Mouse (Mus musculus) testis, adult 2 months (tissue): Measurements from ENCODE around the gene Sgk1. TPM values are rescaled to one million over a fixed set of nuclear protein-coding genes. Genes with fewer than 3 reads are reported as not detected.

Source experiments
- H3K27ac ChIP-seq: fragments of 200-500 bp; 2 replicates; pipeline ENCODE4 v1.5.1; 2012; ENCODE audit warnings: low read depth, low read length; ENCODE audit not compliant: control insufficient read depth, insufficient read depth
- H3K27me3 ChIP-seq: fragments of 200-500 bp; 2 replicates; pipeline ENCODE4 v1.6.1; 2012; ENCODE audit warnings: mild to moderate bottlenecking, low read length, moderate library complexity; ENCODE audit not compliant: control insufficient read depth, insufficient read depth
- H3K36me3 ChIP-seq: fragments of 200-500 bp; 2 replicates; pipeline ENCODE4 v1.6.1; 2012; ENCODE audit warnings: mild to moderate bottlenecking, low read length; ENCODE audit not compliant: control insufficient read depth, insufficient read depth
- H3K4me1 ChIP-seq: fragments of 200-500 bp; 2 replicates; pipeline ENCODE4 v1.6.1; 2012; ENCODE audit warnings: low read length; ENCODE audit not compliant: control insufficient read depth, insufficient read depth
- H3K4me3 ChIP-seq: fragments of 200-500 bp; 2 replicates; pipeline ENCODE4 v1.5.1; 2012; ENCODE audit warnings: low read depth, mild to moderate bottlenecking, low read length, moderate library complexity, mixed read lengths; ENCODE audit not compliant: control insufficient read depth
- CTCF ChIP-seq: fragments of 200-500 bp; IDR thresholded peaks from 2 replicates; pipeline ENCODE4 v1.5.1; 2012; ENCODE audit warnings: low read depth, mild to moderate bottlenecking, inconsistent platforms, low read length, moderate library complexity; ENCODE audit not compliant: control insufficient read depth, insufficient read depth, insufficient replicate concordance
- POLR2A ChIP-seq: fragments of 200-500 bp; IDR thresholded peaks from 2 replicates; pipeline ENCODE4 v1.6.1; 2012; ENCODE audit warnings: low read depth, mild to moderate bottlenecking, inconsistent platforms, low read length, moderate library complexity; ENCODE audit not compliant: control insufficient read depth
- polyA plus RNA-seq: library from polyadenylated mRNA; depleted of rRNA; stranded (reverse); fragments of >200 nt; gene quantifications from 2 replicates; pipeline ENCODE4 v1.2.3, GENCODE M21; 2012

Gene Sgk1
- polyA plus RNA-seq, 1 experiment = 3.7 TPM

DNA sequence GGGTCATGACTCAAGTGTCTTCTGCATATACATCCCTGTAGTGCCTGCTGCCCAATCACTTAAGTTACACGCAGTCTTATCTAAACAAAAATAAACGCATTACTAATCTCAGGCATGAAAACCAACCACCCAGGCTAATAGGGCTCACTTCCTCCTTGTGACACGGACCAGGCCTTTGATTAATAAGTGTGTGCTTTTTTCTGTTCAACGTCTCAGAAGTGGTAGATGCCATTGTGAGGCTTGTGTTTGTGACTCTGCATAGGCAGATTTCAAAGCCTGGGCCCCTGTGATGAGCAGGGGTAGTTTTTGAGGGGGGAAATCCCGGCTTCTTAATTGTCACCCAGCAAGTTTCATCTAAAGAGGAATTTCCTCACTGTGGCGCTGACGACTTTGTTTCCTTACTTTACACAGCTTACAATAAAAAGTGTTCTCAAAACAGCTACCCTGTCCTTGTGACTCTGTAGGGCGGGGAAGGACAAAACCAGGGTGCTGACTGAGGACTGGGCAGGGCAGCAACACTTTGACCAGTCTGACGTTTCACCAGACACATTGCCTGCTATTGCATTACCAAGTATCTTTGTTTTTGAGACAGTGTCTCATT is 64.9 kb downstream of the Sgk1 start:
- Histone ChIP-seq H3K27me3 (no peaks in the 10 kb centered on the region), H3K27ac (no peak overlapping the region), H3K4me3 (no peak overlapping the region), H3K36me3 (no peaks in the 10 kb centered on the region), H3K4me1 (no peaks in the 10 kb centered on the region)
- no peak for TF ChIP-seq CTCF

DNA sequence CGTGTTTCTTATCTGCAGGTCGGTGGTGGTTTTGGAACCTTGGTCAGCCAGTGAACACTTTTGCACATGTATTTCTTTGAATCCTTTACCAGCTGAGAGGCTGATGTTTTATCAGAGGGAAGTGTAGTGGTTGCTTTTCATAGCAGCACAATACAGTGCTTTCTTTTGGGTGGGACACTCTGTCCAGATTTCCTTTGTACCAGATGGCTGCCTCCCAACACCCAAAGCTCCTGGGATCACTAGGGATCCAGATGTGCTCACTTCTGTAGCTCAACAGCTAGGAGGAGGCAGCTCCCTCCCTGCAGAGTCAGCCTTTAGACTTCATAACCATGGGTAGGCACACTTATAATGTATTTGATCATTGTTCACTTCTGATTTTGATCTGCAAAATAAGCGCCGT is 70.5 kb downstream of the Sgk1 start:
- H3K36me3 ChIP-seq = no peaks in the 10 kb centered on the region
- no peak for TF ChIP-seq CTCF

GRCm38 (mm10) chr10:21961111-21961510 is 79.1 kb downstream of the Sgk1 start:
- Histone ChIP-seq H3K27me3 (no peaks in the 10 kb centered on the region), H3K27ac (no peak overlapping the region), H3K4me1 (no peaks in the 10 kb centered on the region), H3K36me3 (no peaks in the 10 kb centered on the region), H3K4me3 (no peak overlapping the region)
- TF ChIP-seq POLR2A (no peak), CTCF (no peak)

More for the DNA sequence above, 70.5 kb downstream of the Sgk1 start:
- Histone ChIP-seq H3K27ac (no peak overlapping the region), H3K27me3 (no peaks in the 10 kb centered on the region), H3K4me3 (no peak overlapping the region), H3K4me1 (no peaks in the 10 kb centered on the region)

GRCm38 (mm10) chr10:21963005-21963404 is 81.0 kb downstream of the Sgk1 start:
- Histone ChIP-seq H3K4me3 (no peak overlapping the region), H3K36me3 (no peaks in the 10 kb centered on the region), H3K27ac (no peak overlapping the region), H3K4me1 (no peaks in the 10 kb centered on the region), H3K27me3 (no peaks in the 10 kb centered on the region)
- TF ChIP-seq POLR2A (no peak), CTCF (no peak)

GRCm38 (mm10) chr10:21973676-21974075 is 91.7 kb downstream of the Sgk1 start:
- TF ChIP-seq CTCF (no peak), POLR2A (no peak)
- H3K27ac ChIP-seq = no peak overlapping the region
- no peaks in the 10 kb centered on the region for H3K36me3 ChIP-seq
- H3K27me3 ChIP-seq = no peaks in the 10 kb centered on the region
- H3K4me1 ChIP-seq = 0 out of 2 replicates have a peak, but pooled peaks cover 2% of the 10 kb centered on the region
- no peak overlapping the region for H3K4me3 ChIP-seq

GRCm38 (mm10) chr10:21974801-21975200 is 92.8 kb downstream of the Sgk1 start:
- TF ChIP-seq POLR2A (no peak), CTCF (no peak)
- Histone ChIP-seq H3K4me1 (0 out of 2 replicates have a peak, but pooled peaks cover 2% of the 10 kb centered on the region), H3K27ac (no peak overlapping the region), H3K27me3 (no peaks in the 10 kb centered on the region), H3K36me3 (no peaks in the 10 kb centered on the region), H3K4me3 (no peak overlapping the region)

GRCm38 (mm10) chr10:21975384-21975783 is 93.4 kb downstream of the Sgk1 start:
- no peaks in the 10 kb centered on the region for H3K36me3 ChIP-seq
- TF ChIP-seq CTCF = no peak
- no peak overlapping the region for H3K27ac ChIP-seq
- H3K4me3 ChIP-seq = no peak overlapping the region
- H3K4me1 ChIP-seq = 0 out of 2 replicates have a peak, but pooled peaks cover 2% of the 10 kb centered on the region
- no peaks in the 10 kb centered on the region for H3K27me3 ChIP-seq

GRCm38 (mm10) chr10:21976253-21976652 is 94.3 kb downstream of the Sgk1 start:
- H3K4me3 ChIP-seq = no peak overlapping the region
- H3K27me3 ChIP-seq = no peaks in the 10 kb centered on the region
- H3K36me3 ChIP-seq = no peaks in the 10 kb centered on the region
- TF ChIP-seq POLR2A (no peak), CTCF (no peak)
- 0 out of 2 replicates have a peak, but pooled peaks cover 2% of the 10 kb centered on the region for H3K4me1 ChIP-seq
- no peak overlapping the region for H3K27ac ChIP-seq
